Mouse (Mus musculus): ENCODE results near the gene Gm10217. TPM values are rescaled to one million over a fixed set of nuclear protein-coding genes. Genes with fewer than 3 reads are reported as not detected.

The Gm10217 gene
- not detected for total RNA-seq (2022)

DNA sequence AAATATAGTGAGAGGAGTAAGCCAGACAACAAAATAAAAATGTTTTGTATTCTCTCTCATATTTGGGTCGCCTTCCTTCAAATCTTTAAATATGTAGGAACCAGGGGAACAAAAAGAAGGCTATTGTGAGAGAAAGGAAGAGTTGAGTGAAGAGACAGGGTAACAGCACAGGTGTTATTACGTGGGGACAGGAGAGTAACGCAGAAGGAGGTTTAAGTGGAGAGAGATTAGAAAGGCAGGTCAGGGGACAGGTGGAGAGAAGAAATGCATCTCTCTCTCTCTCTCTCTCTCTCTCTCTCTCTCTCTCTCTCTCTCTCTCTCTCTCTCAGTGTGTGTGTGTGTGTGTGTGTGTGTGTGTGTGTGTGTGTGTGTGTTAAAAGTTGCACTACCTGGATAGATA is at the start of gene Gm10217:
Gene Gm10217, plus strand, starts transcription at position 301 of the 400 bp plus-strand sequence.
- DNase-seq (ENCODE audit: low spot score in 2 of 2) = no peak

DNA sequence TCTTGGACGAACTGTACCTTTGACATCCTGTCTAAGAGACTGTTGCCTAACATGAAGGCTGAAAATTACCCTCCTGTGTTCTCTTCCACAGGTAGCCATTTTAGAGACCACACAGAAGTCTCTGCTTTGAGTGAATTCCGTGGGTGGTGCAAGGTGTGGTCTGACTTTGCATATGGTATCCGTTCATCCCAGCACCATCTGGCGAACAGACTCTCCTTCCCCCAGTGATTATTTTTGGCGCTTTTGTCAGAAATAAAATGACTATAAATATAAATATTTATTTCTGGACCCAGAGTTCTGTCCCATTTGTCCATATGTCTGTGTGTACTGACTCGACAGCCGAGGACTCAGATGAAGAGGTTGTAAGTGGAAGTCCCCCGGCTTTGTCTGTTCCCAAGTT is 39.3 kb upstream of the Gm10217 start:
- peak in 1 of 2 experiments; percentile 30 for DNase-seq (ENCODE audit: low spot score in 2 of 2)

DNA sequence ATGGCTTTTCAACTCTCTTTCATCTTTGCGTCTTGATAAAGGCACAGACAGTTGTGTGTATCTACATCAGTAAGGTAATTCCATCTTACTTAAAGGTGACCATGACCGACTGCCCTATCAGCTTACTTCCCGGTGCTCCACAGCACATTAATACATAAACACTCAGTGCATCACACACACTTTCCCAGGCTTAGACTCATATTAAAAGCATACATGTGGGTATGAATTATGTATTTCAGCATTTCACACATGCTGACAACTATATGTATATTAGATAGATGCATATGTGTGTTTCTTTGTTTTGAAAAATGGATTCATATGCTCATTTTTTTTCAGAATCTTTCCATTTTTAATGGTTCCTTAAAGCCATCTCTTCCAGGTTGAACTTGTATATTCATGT is 23.8 kb upstream of the Gm10217 start:
- DNase-seq (ENCODE audit: low spot score in 2 of 2) = no peak

DNA sequence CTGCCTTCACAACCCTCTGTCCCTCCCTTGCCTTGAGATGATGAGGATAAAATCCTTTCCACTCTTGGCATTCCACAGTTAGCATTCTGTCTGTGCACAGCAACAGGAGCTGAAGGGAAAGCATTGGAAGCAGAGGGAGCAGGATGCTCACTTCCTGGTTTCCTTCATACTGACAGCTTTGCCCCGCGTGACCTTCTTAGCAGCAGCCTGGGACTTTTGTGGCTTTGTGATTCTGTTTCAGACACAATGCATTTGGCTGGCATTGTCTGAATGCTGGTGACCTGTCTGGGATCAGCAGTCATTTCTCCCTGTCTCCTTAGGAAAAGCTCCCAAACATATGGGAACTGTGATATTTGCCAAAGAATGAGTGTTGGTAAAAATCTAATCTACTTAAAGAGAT is 4.8 kb upstream of the Gm10217 start:
- DNase-seq (ENCODE audit: low spot score in 2 of 2) = no peak

DNA sequence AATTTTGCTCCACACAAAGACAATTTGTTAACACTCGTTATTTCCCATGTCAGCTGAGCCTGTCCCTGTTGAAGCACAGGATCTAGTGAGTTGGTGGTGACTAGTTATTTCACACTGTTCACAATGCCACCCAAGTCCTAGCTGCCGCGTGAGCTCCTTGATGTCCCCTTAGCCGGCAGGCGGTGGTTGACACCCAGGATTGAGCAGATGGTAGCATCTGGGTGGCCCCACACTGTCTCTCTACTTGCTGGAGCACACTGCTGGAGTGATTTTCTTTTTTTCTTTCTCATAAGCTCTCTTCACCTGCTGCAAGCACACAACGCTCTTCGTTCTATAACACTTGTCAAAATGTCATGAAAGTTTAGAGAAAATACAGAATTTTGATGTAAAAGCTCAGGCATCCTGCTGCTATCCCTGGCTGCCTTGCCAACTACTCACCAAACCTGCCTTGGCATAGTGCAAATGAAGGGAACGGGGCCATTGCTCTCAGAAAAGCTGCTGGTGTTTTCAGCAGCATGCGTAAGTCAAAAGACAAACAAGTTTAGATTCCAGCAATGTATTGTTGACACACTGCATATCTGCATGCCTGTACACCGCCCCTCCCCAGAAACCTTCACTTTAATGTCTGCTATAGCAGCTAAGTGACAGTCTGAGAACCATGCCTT is 3.4 kb upstream of the Gm10217 start:
- no peak for DNase-seq (ENCODE audit: low spot score in 2 of 2)

DNA sequence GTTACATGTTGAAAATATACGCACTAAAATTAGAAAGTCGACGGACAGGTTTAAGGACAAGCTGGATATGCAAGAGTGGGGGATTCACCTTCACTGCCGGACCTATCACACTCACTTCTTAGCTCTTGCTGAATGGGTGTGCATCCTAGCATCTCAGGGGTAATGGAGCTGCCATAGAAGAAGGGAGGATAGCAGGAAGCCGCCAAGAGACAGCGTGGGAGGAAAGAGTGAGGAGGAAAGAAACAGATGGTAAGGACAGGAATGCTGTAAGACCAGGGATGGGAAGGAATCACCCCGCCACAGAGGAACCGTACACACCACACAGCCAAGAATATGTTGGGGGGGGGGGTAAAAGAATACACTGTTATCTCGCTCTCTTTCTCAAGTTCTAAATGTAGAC is 1.1 kb downstream of the Gm10217 start:
- DNase-seq (ENCODE audit: low spot score in 2 of 2) = peak in 1 of 2 experiments; percentile 34

DNA sequence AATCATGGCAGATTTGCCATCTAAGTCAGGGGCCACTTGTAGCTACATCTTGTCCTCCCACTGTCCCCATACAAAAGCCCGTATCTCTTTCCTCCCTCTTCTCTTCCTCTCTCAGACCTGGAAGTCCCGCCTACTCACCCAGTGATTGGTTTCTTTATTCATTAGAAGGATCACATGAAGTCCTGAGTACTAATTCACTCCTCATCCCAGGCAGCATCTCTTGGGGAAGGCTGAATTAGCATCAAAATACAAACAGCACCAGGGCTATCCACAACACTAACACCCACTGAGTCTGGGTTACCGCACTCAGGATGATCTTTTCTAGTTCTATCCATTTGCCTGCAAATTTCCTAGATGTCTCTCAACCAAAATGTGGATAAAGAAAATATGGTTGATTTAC is 4.0 kb downstream of the Gm10217 start:
- DNase-seq (ENCODE audit: low spot score in 2 of 2) = no peak

DNA sequence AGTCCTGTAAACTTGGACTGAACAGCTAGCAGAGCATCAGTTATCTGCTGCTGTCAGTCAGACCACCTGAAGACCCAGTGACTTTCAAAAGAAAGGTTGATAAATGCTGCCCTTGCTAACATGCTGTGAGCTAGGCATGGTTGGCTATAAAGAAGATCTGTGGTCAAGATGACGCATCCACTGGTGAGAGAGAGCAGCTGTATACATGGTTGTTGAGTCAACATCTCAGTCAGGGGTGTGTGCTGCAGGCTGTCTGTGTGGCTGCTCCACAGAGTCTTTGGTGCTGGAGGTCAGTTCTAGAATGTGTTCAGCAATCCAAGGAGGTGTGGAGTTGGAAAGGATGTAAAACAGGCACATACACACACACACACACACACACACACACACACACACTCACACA is 12.2 kb downstream of the Gm10217 start:
- DNase-seq (ENCODE audit: low spot score in 2 of 2) = no peak

DNA sequence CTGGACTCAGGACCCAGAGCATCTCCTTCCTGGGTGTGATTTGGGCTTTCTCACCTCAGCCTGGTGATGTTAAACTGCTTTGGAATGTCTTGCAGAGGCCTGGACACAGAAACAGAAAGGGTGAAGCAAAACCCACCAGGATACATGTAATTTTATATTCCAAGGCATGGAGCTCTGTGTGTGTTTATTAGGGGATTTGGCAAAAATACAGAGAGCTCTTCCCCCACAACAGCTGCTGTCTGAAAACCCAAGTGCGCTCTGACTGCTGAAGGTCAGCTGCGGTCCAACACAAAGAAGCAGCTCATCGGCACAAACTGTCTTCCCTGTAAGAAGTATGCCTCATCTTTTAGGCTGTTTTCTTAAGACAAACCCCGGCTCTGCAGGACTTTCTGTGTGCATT is 15.9 kb downstream of the Gm10217 start:
- DNase-seq (ENCODE audit: low spot score in 2 of 2) = no peak

DNA sequence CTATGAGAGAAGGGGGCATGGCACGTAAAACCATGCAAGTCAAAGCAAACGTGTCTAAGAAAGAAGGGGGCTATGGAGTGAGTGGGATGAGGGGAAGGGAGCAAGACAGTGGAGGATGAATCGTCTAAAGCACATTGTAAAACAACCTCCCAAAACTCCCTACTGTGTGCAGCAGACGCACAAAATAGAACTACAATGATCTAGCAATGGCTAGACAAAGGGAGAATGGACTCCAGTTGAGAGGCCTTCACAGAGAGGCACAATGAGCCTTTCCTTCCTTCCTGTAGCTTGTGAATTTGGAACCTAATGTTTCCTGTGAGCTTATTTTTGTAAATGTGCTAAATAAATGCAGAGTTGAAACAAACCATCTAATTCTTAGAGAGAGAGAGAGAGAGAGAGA is 22.7 kb downstream of the Gm10217 start:
- DNase-seq (ENCODE audit: low spot score in 2 of 2) = no peak

DNA sequence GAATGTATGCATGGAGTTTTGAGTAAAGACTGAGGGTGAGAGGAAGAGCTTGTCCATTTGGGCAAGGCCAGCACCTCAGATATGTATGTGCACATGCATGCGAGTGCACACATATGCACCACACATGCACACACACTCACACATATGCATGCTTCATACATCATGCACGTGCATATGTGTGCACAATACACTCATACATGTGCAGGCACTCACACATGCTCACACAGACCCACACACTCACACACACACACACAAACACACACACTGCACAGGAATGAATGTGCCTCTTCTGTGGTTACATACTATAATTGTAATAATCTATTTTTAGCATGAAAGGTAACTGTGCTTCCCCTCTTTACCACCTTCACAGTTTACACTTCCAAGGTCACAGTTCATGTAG is 35.1 kb downstream of the Gm10217 start:
- DNase-seq (ENCODE audit: low spot score in 2 of 2) = no peak

DNA sequence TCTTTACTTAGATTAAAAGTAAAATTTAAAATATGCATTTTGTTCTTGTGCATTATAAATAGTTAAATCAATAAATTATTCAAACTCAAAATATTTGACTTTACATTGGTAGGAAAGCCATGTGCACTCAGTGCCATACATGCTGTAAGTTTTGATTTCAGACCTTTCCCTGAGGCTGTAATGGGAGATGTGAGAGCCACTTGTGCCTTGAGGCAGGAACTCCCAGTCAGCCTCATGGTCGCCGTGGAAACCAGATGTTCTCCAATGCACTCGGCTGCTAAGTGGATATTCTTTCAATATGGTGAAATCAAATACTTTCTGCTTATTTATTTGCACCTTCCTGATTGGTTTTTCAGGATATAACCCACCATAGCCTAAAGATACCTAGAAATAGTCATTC is 35.6 kb downstream of the Gm10217 start:
- DNase-seq (ENCODE audit: low spot score in 2 of 2) = no peak

Other genes with a start within 250 kb of the Gm10217 start
- gene Fam155a, start 93.1 kb upstream of the Gm10217 start, total RNA-seq (2022) = 100 to 1,000 TPM in 2 of 4 experiments, 10 to 100 TPM in 2; 92.7 to 110 (median 103) TPM
- 10 to 100 TPM; 10.6 to 12.6 (median 10.7) TPM for gene Lig4, start 113.4 kb downstream of the Gm10217 start, total RNA-seq (2022)
- 10 to 100 TPM; 24.8 to 27.8 (median 25.4) TPM for gene Abhd13, start 113.5 kb downstream of the Gm10217 start, total RNA-seq (2022)
- gene Tnfsf13b, start 142.2 kb downstream of the Gm10217 start, total RNA-seq (2022) = 1 to 10 TPM; 2.0 to 5.6 (median 3.6) TPM